Mouse (Mus musculus) embryo, embryonic 11.5 days (tissue): ENCODE data around the gene Tubal3.
"Not testable (repeated sequence)": the region's sequence is repeated elsewhere in the genome, so short reads cannot be mapped to it uniquely, and the experiment has no call there.

Experiments used
- DNase-seq: peaks from one replicate; pipeline ENCODE4 v3.0.0-alpha.2; 2012; ENCODE audit warnings: low read depth, low spot score

Tubal3 gene

GRCm38 (mm10) chr13:3917571-3918311, at the start of gene Tubal3, which contains the start of gene Net1:
TSS of gene Tubal3 (plus strand) at chr13:3918274.
TSS of gene Net1 (minus strand) at chr13:3918220.
- DNase-seq: peak; percentile 75

GRCm38 (mm10) chr13:3869901-3870300, 48.2 kb upstream of the Tubal3 start:
- DNase-seq: no peak

- DNase-seq: no peak
Observed at GRCm38 (mm10) chr13:3872832-3873231, 45.2 kb upstream of the Tubal3 start.

- no peak for DNase-seq
Observed at GRCm38 (mm10) chr13:3876448-3876847, 41.6 kb upstream of the Tubal3 start.

GRCm38 (mm10) chr13:3877185-3877584, 40.9 kb upstream of the Tubal3 start:
- no peak for DNase-seq

GRCm38 (mm10) chr13:3877679-3878220, 40.3 kb upstream of the Tubal3 start:
- no peak for DNase-seq

GRCm38 (mm10) chr13:3886663-3887062, 31.4 kb upstream of the Tubal3 start:
- no peak for DNase-seq

GRCm38 (mm10) chr13:3889111-3889510, 29.0 kb upstream of the Tubal3 start:
- DNase-seq: no peak

- DNase-seq: no peak
Observed at GRCm38 (mm10) chr13:3890061-3890460, 28.0 kb upstream of the Tubal3 start.

GRCm38 (mm10) chr13:3891479-3892087, 26.5 kb upstream of the Tubal3 start:
- no peak for DNase-seq

- no peak for DNase-seq
Observed at GRCm38 (mm10) chr13:3892601-3893000, 25.5 kb upstream of the Tubal3 start.

GRCm38 (mm10) chr13:3893126-3893734, 24.8 kb upstream of the Tubal3 start:
- peak; percentile 88 for DNase-seq

GRCm38 (mm10) chr13:3894549-3894948, 23.5 kb upstream of the Tubal3 start:
- no peak for DNase-seq

- DNase-seq: no peak
Observed at GRCm38 (mm10) chr13:3895397-3895980, 22.6 kb upstream of the Tubal3 start.

- DNase-seq: no peak
Observed at GRCm38 (mm10) chr13:3896032-3896431, 22.0 kb upstream of the Tubal3 start.

- DNase-seq: peak; percentile 56
Observed at GRCm38 (mm10) chr13:3896913-3897312, 21.2 kb upstream of the Tubal3 start.

GRCm38 (mm10) chr13:3898202-3898601, 19.9 kb upstream of the Tubal3 start:
- not testable (repeated sequence) for DNase-seq

GRCm38 (mm10) chr13:3899301-3899700, 18.8 kb upstream of the Tubal3 start:
- DNase-seq: no peak

- no peak for DNase-seq
Observed at GRCm38 (mm10) chr13:3907151-3907696, 10.8 kb upstream of the Tubal3 start.

GRCm38 (mm10) chr13:3908262-3908661, 9.8 kb upstream of the Tubal3 start:
- DNase-seq: no peak

GRCm38 (mm10) chr13:3910356-3910755, 7.7 kb upstream of the Tubal3 start:
- DNase-seq: no peak

- DNase-seq: no peak
Observed at GRCm38 (mm10) chr13:3913504-3913903, 4.6 kb upstream of the Tubal3 start.
